Mouse (Mus musculus) heart, embryonic 11.5 days (tissue): ENCODE measurements around the gene Slc25a51. TPM values are rescaled to one million over a fixed set of nuclear protein-coding genes. Genes with fewer than 3 reads are reported as not detected.

Source experiments
- ATAC-seq: fragments of 200-750 bp; cut with Nextera tagmentation; replicated peaks from 2 replicates; pipeline ENCODE4 v1.8.0; 2017; ENCODE audit warnings: moderate library complexity; ENCODE audit not compliant: insufficient number of reproducible peaks, low FRiP score, low TSS enrichment
- H3K27ac ChIP-seq: fragments of 300-500 bp; sonication (generic); 2 replicates; pipeline ENCODE4 v1.5.1; 2014; ENCODE audit warnings: mild to moderate bottlenecking, low read depth, low read length
- H3K27me3 ChIP-seq: fragments of 300-500 bp; sonication (generic); 2 replicates; pipeline ENCODE4 v1.6.1; 2014; ENCODE audit warnings: mild to moderate bottlenecking, low read length, mixed read lengths; ENCODE audit not compliant: control insufficient read depth, insufficient read depth
- H3K36me3 ChIP-seq: fragments of 300-500 bp; sonication (generic); 2 replicates; pipeline ENCODE4 v1.6.1; 2014; ENCODE audit warnings: mild to moderate bottlenecking, low read length, moderate library complexity, mixed read lengths; ENCODE audit not compliant: control insufficient read depth, insufficient read depth
- H3K4me1 ChIP-seq: fragments of 300-500 bp; sonication (generic); 2 replicates; pipeline ENCODE4 v1.6.1; 2014; ENCODE audit warnings: low read length; ENCODE audit not compliant: control insufficient read depth, insufficient read depth
- H3K4me2 ChIP-seq: fragments of 300-500 bp; sonication (generic); 2 replicates; pipeline ENCODE4 v1.6.1; 2014; ENCODE audit warnings: mild to moderate bottlenecking, moderate library complexity
- H3K4me3 ChIP-seq: fragments of 300-500 bp; sonication (generic); 2 replicates; pipeline ENCODE4 v1.5.1; 2014; ENCODE audit warnings: low read depth, low read length
- H3K9ac ChIP-seq: fragments of 300-500 bp; sonication (generic); 2 replicates; pipeline ENCODE4 v1.6.1; 2014; ENCODE audit warnings: mild to moderate bottlenecking, low read depth, low read length, moderate library complexity
- H3K9me3 ChIP-seq: fragments of 300-500 bp; sonication (generic); replicated peaks from 2 replicates; pipeline ENCODE4 v1.6.1; 2016; ENCODE audit warnings: low read length; ENCODE audit not compliant: control insufficient read depth
- WGBS: fragments of 180-500 bp; shearing (Covaris S2); extraction: QIAGEN DNeasy Blood & Tissue Kit; methylation state at CpG from one replicate; pipeline ENCODE4 v1.1.7; 2014; ENCODE audit not compliant: insufficient replicate concordance; 5-methylcytosine and 5-hydroxymethylcytosine counted together
- polyA plus RNA-seq: library from polyadenylated mRNA; unstranded; fragments of >200 nt; fragmentation: Nextera tagmentation; extraction: Ambion mirVana; gene quantifications from 2 replicates; pipeline ENCODE4 v1.2.1, GENCODE M21; 2014

Slc25a51 gene
- polyA plus RNA-seq, 1 experiment from 2014 or later, result 60.7 TPM

GRCm38 (mm10) chr4:45445235-45445634 lies 36.7 kb upstream of the Slc25a51 start:
- no peaks in the 10 kb centered on the region for H3K9me3 ChIP-seq
- ATAC-seq, result no peak; the same call in 1 of the 2 replicates
- peaks cover 66% of the 10 kb centered on the region for H3K4me1 ChIP-seq
- H3K4me2 ChIP-seq, result no peak overlapping the region
- H3K27me3 ChIP-seq, result peaks cover 3% of the 10 kb centered on the region; the same call in 1 of the 2 replicates
- peak overlapping the region; percentile 72 for H3K27ac ChIP-seq
- H3K36me3 ChIP-seq, result peaks cover 3% of the 10 kb centered on the region; the same call in 1 of the 2 replicates
- H3K4me3 ChIP-seq, result no peak overlapping the region; the same call in 1 of the 2 replicates
- no peak overlapping the region for H3K9ac ChIP-seq
- 40% methylated on average over 3 of the region's 3 CpGs for WGBS

DNA sequence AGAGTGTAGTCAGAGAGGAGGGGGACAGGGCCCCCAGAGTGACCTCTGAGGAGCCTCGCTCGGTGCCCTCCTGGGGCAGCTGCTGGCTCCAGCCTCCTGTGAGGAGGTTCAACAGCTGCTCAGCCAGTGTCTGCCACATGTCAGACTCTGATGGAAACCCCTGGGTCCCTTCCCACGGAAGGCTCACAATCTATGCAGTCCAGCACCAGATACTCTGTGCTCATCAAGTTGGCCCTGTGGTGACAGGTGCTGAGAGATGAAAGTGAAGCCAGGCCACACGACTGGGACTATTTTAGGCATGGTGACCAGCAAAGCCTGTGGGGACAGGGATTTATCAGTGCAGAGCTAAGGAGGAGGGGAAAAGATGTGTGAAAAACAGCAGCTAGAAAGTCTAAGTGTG lies 36.2 kb upstream of the Slc25a51 start:
- peak; percentile 75 for ATAC-seq
- Histone ChIP-seq H3K9me3 (no peaks in the 10 kb centered on the region), H3K4me2 (0 out of 2 replicates have a peak overlapping the region, but pooled peaks have one; percentile 1), H3K4me1 (peaks cover 70% of the 10 kb centered on the region), H3K4me3 (no peak overlapping the region), H3K36me3 (peaks cover 4% of the 10 kb centered on the region; the same call in 1 of the 2 replicates), H3K27ac (peak overlapping the region; percentile 72), H3K9ac (no peak overlapping the region), H3K27me3 (peaks cover 3% of the 10 kb centered on the region; the same call in 1 of the 2 replicates)
- 28% methylated on average over 4 of the region's 4 CpGs for WGBS

DNA sequence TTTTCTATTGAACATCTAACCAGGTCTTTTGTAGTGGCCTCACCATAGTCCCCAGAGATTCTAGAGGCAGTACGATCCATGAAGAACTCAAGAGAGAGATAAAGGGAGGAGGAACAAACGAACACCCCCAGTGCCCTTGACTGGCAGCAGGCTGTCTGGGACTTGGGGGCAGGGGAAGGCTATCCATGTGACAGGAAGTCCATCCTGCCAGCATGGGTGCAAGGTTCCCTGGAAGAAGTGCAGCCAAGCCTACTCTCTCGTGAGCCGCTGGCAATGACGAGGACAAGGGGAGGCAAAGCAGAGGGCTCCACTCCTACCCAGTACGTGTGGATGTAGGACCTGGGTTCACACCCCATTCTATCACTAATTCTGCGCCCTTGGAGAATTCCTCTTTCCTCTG lies 35.1 kb upstream of the Slc25a51 start:
- Histone ChIP-seq H3K4me1 (peaks cover 78% of the 10 kb centered on the region), H3K4me3 (no peak overlapping the region), H3K27ac (no peak overlapping the region), H3K4me2 (no peak overlapping the region), H3K9me3 (no peaks in the 10 kb centered on the region), H3K36me3 (peaks cover 4% of the 10 kb centered on the region; the same call in 1 of the 2 replicates), H3K27me3 (peaks cover 3% of the 10 kb centered on the region; the same call in 1 of the 2 replicates), H3K9ac (no peak overlapping the region)
- no peak for ATAC-seq
- 65% methylated on average over 7 of the region's 7 CpGs for WGBS

DNA sequence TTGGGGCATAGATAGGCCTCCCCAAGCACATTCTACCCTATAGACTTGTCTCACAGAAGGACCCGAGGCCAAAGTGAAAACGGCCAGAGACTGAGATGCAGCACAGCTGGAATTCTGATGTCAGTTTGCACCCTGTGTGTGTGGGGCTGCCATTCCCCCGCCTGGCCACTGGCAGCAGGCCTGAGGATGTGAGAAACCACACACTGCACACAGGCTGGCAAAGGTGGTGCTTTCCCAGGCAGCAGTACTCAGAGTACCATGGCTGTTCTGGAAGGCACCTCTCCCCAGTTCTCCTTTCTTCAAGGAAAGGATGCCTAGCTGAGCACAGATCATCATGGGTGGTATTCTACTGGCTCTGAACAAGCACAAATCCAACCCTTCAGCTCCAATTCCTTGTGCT lies 33.7 kb upstream of the Slc25a51 start:
- no peak overlapping the region for H3K27ac ChIP-seq
- H3K4me3 ChIP-seq, result no peak overlapping the region
- WGBS, result 59% methylated on average over 3 of the region's 3 CpGs
- H3K36me3 ChIP-seq, result peaks cover 4% of the 10 kb centered on the region; the same call in 1 of the 2 replicates
- no peak overlapping the region for H3K9ac ChIP-seq
- ATAC-seq, result no peak
- peaks cover 76% of the 10 kb centered on the region for H3K4me1 ChIP-seq
- no peaks in the 10 kb centered on the region for H3K9me3 ChIP-seq
- peaks cover 3% of the 10 kb centered on the region; the same call in 1 of the 2 replicates for H3K27me3 ChIP-seq
- no peak overlapping the region for H3K4me2 ChIP-seq

DNA sequence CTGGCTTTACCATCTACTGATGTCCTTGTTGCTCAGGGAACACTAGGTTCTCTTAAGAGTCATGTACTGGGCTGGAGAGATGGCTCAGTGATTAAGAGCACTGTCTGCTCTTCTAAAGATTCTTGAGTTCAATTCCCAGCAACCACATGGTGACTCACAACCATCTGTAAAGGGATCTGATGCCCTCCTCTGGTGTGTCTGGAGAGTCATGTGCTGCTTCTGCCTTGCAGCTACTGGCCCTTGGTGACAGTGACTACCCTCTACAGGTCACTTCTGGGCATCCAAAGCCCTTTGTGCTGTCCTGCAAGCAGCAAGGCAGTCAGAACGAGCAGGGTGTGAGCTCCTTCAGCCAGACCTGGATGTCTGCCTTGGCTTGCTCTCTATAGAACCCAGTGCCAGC lies 33.2 kb upstream of the Slc25a51 start:
- Histone ChIP-seq H3K4me3 (no peak overlapping the region), H3K27me3 (peaks cover 3% of the 10 kb centered on the region; the same call in 1 of the 2 replicates), H3K9me3 (no peaks in the 10 kb centered on the region), H3K9ac (no peak overlapping the region), H3K4me2 (no peak overlapping the region), H3K36me3 (peaks cover 4% of the 10 kb centered on the region; the same call in 1 of the 2 replicates), H3K4me1 (peaks cover 76% of the 10 kb centered on the region), H3K27ac (no peak overlapping the region)
- no peak for ATAC-seq
- WGBS, result 58% methylated on average over 1 of the region's 1 CpGs

DNA sequence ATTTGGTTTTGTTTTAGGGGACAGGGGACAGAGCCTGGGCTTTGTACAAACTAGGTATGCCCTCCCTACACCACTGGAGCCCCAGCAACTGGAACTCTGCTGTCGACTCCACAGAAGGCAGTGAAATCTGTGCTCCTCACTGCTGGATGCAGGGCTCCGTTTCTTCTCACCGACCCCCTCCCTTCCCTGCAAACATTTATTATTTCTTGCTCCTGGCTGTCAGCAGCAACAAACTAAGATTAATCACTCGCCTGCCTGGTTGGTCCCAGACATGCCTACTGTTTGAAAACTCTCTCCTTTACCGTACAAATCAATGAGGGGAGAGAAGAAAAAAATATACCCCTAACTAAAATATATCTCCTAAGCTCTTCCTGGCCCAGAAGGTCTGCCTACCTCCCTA lies 30.7 kb upstream of the Slc25a51 start:
- peaks cover 3% of the 10 kb centered on the region; the same call in 1 of the 2 replicates for H3K27me3 ChIP-seq
- no peaks in the 10 kb centered on the region for H3K9me3 ChIP-seq
- H3K27ac ChIP-seq, result no peak overlapping the region
- no peak overlapping the region for H3K4me2 ChIP-seq
- no peak overlapping the region for H3K9ac ChIP-seq
- peaks cover 69% of the 10 kb centered on the region for H3K4me1 ChIP-seq
- peaks cover 4% of the 10 kb centered on the region; the same call in 1 of the 2 replicates for H3K36me3 ChIP-seq
- WGBS, result 41% methylated on average over 5 of the region's 5 CpGs
- H3K4me3 ChIP-seq, result no peak overlapping the region
- ATAC-seq, result no peak

- Histone ChIP-seq H3K27ac (0 out of 2 replicates have a peak overlapping the region, but pooled peaks have one; percentile 8), H3K36me3 (peaks cover 4% of the 10 kb centered on the region; the same call in 1 of the 2 replicates), H3K9me3 (no peaks in the 10 kb centered on the region), H3K9ac (peak overlapping the region; percentile 8; the same call in 1 of the 2 replicates), H3K4me3 (no peak overlapping the region), H3K4me2 (no peak overlapping the region), H3K27me3 (peaks cover 2% of the 10 kb centered on the region; the same call in 1 of the 2 replicates), H3K4me1 (peaks cover 46% of the 10 kb centered on the region)
- ATAC-seq, result no peak
- WGBS, result 64% methylated on average over 3 of the region's 3 CpGs
These were observed 28.4 kb upstream of the Slc25a51 start for GRCm38 (mm10) chr4:45437010-45437409.

GRCm38 (mm10) chr4:45436383-45436913 lies 27.9 kb upstream of the Slc25a51 start:
- Histone ChIP-seq H3K4me3 (no peak overlapping the region), H3K4me1 (peaks cover 42% of the 10 kb centered on the region), H3K9me3 (no peaks in the 10 kb centered on the region), H3K27ac (0 out of 2 replicates have a peak overlapping the region, but pooled peaks have one; percentile 8), H3K36me3 (peaks cover 4% of the 10 kb centered on the region; the same call in 1 of the 2 replicates), H3K9ac (peak overlapping the region; percentile 8; the same call in 1 of the 2 replicates), H3K27me3 (no peaks in the 10 kb centered on the region; the same call in 1 of the 2 replicates), H3K4me2 (no peak overlapping the region)
- ATAC-seq, result no peak
- 59% methylated on average over 7 of the region's 7 CpGs for WGBS
